Mouse (Mus musculus) ES-Bruce4 (cell line): ENCODE data around the gene Mfn2. TPM values are rescaled to one million over a fixed set of nuclear protein-coding genes. Genes with fewer than 3 reads are reported as not detected.

Source experiments
- H3K27ac ChIP-seq: 2 replicates; pipeline ENCODE4 v1.5.1; 2012; ENCODE audit warnings: low read length, inconsistent platforms; ENCODE audit not compliant: insufficient read depth
- H3K27me3 ChIP-seq: 2 replicates; pipeline ENCODE4 v1.6.1; 2012; ENCODE audit warnings: mild to moderate bottlenecking, low read length, inconsistent platforms; ENCODE audit not compliant: control insufficient read depth, poor library complexity, insufficient read depth, severe bottlenecking
- H3K36me3 ChIP-seq: 2 replicates; pipeline ENCODE4 v1.6.1; 2012; ENCODE audit warnings: inconsistent platforms, mild to moderate bottlenecking, low read length, moderate library complexity; ENCODE audit not compliant: control insufficient read depth, poor library complexity, insufficient read depth, severe bottlenecking
- H3K4me1 ChIP-seq: one replicate; pipeline ENCODE4 v1.8.1; 2011; ENCODE audit warnings: low read length; ENCODE audit not compliant: control insufficient read depth, insufficient read depth
- H3K4me3 ChIP-seq: 2 replicates; pipeline ENCODE4 v1.5.1; 2011; ENCODE audit warnings: low read depth, mild to moderate bottlenecking, low read length
- H3K9ac ChIP-seq: 2 replicates; pipeline ENCODE4 v1.6.1; 2012; ENCODE audit warnings: low read depth, mild to moderate bottlenecking, inconsistent platforms; ENCODE audit not compliant: poor library complexity, severe bottlenecking
- H3K9me3 ChIP-seq: replicated peaks from 2 replicates; pipeline ENCODE4 v1.6.1; 2012; ENCODE audit warnings: mild to moderate bottlenecking, low read length, inconsistent platforms; ENCODE audit not compliant: control insufficient read depth, poor library complexity, insufficient read depth, severe bottlenecking
- CTCF ChIP-seq: IDR thresholded peaks from one replicate; pipeline ENCODE4 v1.8.1; 2011; ENCODE audit warnings: low read depth, low read length
- EP300 ChIP-seq: IDR thresholded peaks from 2 replicates; pipeline ENCODE4 v1.6.1; 2011; ENCODE audit warnings: low read depth, low read length; ENCODE audit not compliant: insufficient read depth
- POLR2A ChIP-seq: IDR thresholded peaks from one replicate; pipeline ENCODE4 v1.8.1; 2011; ENCODE audit warnings: low read length; ENCODE audit not compliant: insufficient read depth
- polyA plus RNA-seq: library from polyadenylated mRNA; stranded (reverse); fragments of >200 nt; gene quantifications from 2 replicates; pipeline ENCODE4 v1.2.4, GENCODE M21; 2011; ENCODE audit warnings: low read depth; ENCODE audit not compliant: missing spikeins, insufficient read depth, insufficient read length

The Mfn2 gene
- polyA plus RNA-seq, 1 experiment = 14.6 TPM

DNA sequence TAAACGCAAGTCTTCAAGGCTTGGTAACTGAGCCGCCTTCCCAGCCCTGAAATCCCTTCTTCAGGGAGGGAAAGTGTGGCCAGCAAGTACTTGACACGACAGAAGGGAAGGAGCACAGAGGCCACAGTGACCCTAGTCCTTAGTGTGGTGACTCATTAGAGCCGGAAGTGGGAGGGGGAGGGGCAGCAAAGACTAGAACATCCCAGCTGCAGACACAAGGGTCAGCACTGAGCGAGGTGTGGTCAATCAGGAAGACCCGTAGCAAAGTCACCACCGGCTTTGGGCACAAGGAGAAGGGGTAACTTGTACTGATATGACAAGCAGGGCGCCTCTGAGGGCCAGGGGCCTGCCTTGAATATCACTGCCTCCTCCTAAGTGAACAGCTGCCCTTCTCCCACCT is 23.2 kb upstream of the Mfn2 start:
- H3K27me3 ChIP-seq = no peaks in the 10 kb centered on the region
- no peaks in the 10 kb centered on the region for H3K36me3 ChIP-seq
- peak overlapping the region; percentile 18; the same call in 1 of the 2 replicates for H3K27ac ChIP-seq
- H3K9ac ChIP-seq = no peak overlapping the region
- TF ChIP-seq EP300 = no peak
- no peak for TF ChIP-seq CTCF
- no peak for TF ChIP-seq POLR2A
- no peaks in the 10 kb centered on the region for H3K9me3 ChIP-seq
- peaks cover 3% of the 10 kb centered on the region for H3K4me1 ChIP-seq
- H3K4me3 ChIP-seq = 0 out of 2 replicates have a peak overlapping the region, but pooled peaks have one; percentile 5

DNA sequence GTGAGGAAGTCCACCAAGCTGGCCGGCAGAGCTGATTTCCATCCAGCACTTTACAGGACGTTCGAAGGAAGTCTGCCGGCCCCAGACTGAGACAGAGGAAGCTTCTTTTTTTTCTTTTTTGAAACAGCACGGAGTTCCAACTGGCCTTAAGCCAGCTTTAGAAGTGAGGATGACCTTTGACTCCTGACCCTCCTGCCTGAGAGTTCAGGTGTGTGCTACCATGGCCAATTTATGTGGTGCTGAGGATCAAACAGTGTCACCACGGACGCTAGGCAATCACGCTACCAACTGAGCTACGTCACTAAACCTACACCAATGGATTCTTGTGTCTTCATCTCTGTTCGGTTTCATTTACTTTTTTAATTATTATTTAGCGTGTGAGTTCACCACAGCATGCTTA is 17.8 kb upstream of the Mfn2 start:
- Histone ChIP-seq H3K36me3 (no peaks in the 10 kb centered on the region), H3K4me3 (no peak overlapping the region), H3K27ac (no peak overlapping the region), H3K9me3 (no peaks in the 10 kb centered on the region), H3K4me1 (no peaks in the 10 kb centered on the region), H3K27me3 (no peaks in the 10 kb centered on the region), H3K9ac (no peak overlapping the region)
- TF ChIP-seq POLR2A = no peak
- no peak for TF ChIP-seq EP300
- no peak for TF ChIP-seq CTCF

DNA sequence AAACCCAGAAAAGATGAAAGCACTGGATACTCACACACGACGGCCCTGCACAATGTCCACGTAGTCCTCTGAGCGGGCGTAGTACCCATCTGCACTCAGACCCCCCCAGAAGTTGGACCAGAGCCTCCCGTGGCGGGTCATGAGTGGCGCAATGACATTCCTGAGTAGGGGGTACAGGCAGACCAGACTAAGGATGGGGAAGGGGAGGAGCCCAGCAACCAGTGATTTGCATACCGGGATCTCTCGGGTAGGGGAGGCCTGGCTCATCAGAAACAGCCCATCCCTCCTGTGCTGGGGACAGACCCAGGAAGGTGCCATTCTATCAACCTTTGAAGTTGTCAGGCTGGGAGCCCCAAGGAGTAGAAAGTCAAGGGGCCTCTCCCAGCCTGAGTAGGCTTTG is 16.5 kb upstream of the Mfn2 start:
- H3K36me3 ChIP-seq = no peaks in the 10 kb centered on the region
- H3K27ac ChIP-seq = no peak overlapping the region
- no peak overlapping the region for H3K4me3 ChIP-seq
- TF ChIP-seq POLR2A (no peak), EP300 (no peak), CTCF (no peak)
- H3K4me1 ChIP-seq = no peaks in the 10 kb centered on the region
- H3K9me3 ChIP-seq = no peaks in the 10 kb centered on the region
- H3K27me3 ChIP-seq = no peaks in the 10 kb centered on the region
- H3K9ac ChIP-seq = no peak overlapping the region

DNA sequence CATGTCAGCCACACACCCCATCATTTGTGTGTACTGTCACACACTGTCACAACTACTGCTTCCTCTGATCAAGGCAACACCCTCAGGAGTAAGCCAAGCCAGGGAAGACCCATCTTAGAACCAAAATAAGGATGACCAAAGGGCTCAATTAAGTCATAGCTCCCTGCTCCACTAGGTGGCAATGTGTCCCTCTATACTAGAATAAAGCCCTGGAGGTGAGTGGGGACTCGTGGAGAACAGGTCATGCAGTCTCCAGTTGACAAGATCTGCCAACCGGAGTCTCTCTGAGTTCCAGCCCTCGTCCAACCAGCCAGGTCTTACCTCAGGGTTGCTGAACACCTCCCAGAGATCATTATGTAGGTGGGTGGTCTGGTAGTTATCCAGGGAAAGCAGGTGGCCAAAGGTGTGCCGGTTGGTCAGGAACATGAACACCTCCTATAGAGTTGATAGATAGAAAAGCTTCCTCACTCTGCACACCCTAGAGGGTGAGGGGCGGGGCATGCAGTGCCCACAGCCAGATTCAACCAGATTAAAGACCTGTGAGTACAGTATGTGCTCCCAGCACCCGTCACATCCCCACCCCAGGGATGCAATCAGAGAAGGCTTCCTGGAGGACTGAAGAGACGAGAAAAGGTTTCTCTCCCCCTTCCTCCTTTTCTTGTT is 14.1 kb upstream of the Mfn2 start:
- H3K9me3 ChIP-seq = no peaks in the 10 kb centered on the region
- no peaks in the 10 kb centered on the region; the same call in 1 of the 2 replicates for H3K36me3 ChIP-seq
- H3K27ac ChIP-seq = no peak overlapping the region
- no peak for TF ChIP-seq EP300
- peak; percentile 10 for TF ChIP-seq CTCF
- no peak overlapping the region for H3K9ac ChIP-seq
- no peaks in the 10 kb centered on the region for H3K4me1 ChIP-seq
- H3K4me3 ChIP-seq = no peak overlapping the region
- H3K27me3 ChIP-seq = no peaks in the 10 kb centered on the region

GRCm38 (mm10) chr4:147909486-147909885 is 5.0 kb upstream of the Mfn2 start:
- no peak overlapping the region for H3K9ac ChIP-seq
- H3K27me3 ChIP-seq = no peaks in the 10 kb centered on the region
- peaks cover 4% of the 10 kb centered on the region for H3K4me1 ChIP-seq
- H3K4me3 ChIP-seq = no peak overlapping the region
- H3K36me3 ChIP-seq = no peaks in the 10 kb centered on the region
- H3K9me3 ChIP-seq = no peaks in the 10 kb centered on the region
- TF ChIP-seq CTCF = no peak
- TF ChIP-seq POLR2A = no peak
- TF ChIP-seq EP300 = no peak
- H3K27ac ChIP-seq = no peak overlapping the region

DNA sequence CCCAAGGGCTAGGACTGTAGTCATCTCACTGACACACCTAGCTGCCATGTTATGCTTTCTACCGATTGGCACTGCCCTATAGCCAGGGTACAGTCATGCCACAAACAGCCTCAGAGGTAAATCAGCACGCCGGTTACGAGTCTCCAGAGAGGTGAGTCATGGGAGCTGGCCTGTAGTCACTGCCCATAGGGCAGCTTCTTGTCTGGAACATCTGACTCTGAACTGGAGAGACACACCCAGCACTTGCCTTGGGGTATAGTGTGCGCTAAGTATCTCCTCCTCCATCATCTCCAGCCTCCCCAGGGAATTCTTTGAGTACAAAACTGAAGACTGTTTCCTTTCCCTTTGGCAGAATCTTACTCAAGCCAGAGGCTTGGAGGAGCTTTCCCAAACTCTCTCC is 1.7 kb upstream of the Mfn2 start:
- H3K9me3 ChIP-seq = no peaks in the 10 kb centered on the region
- H3K27me3 ChIP-seq = no peaks in the 10 kb centered on the region
- no peaks in the 10 kb centered on the region for H3K36me3 ChIP-seq
- peaks cover 4% of the 10 kb centered on the region for H3K4me1 ChIP-seq
- no peak overlapping the region for H3K4me3 ChIP-seq
- H3K27ac ChIP-seq = no peak overlapping the region
- no peak overlapping the region for H3K9ac ChIP-seq
- no peak for TF ChIP-seq EP300
